Mouse (Mus musculus): Measurements from ENCODE around the gene Cd68. TPM values are rescaled to one million over a fixed set of nuclear protein-coding genes. Genes with fewer than 3 reads are reported as not detected.
"Not testable (repeated sequence)": the region's sequence is repeated elsewhere in the genome, so short reads cannot be mapped to it uniquely, and the experiment has no call there.

Cd68 gene
- polyA plus RNA-seq, 1 experiment, result 51.6 TPM

DNA sequence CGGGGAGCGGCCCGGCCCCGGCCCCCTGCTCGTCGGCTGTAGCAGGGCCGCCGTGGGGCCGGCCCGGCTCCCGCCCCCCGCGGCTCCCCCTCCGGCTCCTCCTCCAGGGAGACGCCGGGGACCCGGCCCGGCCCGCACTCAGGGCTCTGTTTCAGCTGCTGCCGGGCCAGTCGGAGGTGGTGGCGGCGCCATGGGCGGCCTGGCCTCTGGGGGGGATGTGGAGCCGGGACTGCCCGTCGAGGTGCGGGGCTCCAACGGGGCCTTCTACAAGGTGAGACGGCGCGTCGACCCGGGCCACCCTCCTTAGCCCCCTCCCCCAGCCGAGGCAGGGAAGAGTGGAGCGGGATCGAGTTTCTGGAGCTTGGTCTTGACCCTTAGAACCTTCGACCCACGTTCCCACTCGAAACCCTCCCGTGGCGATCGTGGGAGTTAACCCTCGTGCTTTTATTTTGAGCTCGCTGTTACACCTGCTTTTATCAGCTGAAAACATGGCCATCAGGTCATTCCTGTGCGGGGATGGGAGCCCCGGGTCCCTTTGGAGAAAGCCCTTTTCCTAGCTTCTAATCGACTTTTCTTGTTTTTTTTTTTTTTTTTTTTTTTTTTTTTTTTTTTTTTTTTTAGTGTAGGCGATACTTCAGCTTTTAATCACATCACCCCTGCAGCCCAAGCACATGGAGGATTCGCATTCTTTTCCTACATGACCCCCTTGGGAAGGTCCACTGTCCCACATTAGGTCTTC lies 32.7 kb downstream of the Cd68 start:
- TF ChIP-seq POLR2A (IDR thresholded peaks at IDR 0.05; ENCODE audit: borderline replicate concordance, control insufficient read depth, low read depth, low read length) (no peak), CTCF (IDR thresholded peaks at IDR 0.05; ENCODE audit: control insufficient read depth, insufficient read depth, low read length) (no peak)
- Histone ChIP-seq H3K27ac (ENCODE audit: control insufficient read depth, insufficient read depth, low read depth, low read length, poor library complexity) (peak overlapping the region; percentile 87), H3K4me3 (replicated peaks; ENCODE audit: control insufficient read depth, low read depth, low read length) (peak overlapping the region; percentile 99), H3K4me1 (ENCODE audit: control insufficient read depth, insufficient read depth, low read length) (peaks cover 1% of the 10 kb centered on the region; the same call in 1 of the 2 replicates)
- WGBS, result under 1% methylated on average over 48 of the region's 50 CpGs

DNA sequence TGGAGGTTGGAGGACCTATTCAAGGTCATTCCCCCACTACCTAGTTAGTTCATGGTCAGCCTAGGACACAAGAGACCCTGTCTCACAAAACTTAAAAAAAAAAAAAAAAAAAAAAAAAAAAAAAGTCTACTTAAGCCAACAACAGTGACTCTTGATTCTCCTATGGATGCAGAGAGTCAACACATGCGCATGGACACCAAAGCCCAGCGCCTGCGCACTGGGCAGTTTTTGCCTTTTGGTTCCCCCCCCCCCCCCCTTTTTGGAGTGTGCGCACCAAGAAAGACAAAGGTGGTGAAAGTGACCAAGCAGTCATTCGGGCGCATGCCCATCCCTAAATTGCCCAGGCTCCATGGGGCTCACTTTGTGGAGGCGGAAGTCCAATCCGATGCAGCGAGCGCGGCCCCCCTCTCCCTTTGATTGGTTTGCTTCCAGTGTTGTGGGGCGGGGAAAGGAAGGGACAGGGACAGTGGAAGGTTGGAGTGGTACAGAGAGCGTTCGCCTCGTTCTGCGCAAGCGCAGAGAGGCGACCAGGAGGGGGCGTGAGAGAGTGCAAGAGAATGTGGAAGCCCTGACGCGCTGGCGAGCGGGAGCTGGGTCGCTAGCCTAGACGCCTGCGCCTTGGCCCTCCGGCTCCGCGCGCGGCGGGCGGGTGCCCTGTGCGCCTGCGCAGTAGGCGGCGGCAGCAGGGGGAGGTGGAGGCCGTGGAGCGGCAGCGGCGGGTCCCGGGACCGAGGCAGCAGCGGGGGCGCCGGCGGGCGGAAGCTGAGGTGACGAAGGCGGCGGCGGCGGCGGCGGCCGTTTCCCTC lies 33.5 kb downstream of the Cd68 start, which contains the start of gene Fxr2:
Fxr2 (plus strand) TSS at position 707 of the 806 bp plus-strand sequence.
- Histone ChIP-seq H3K27ac (ENCODE audit: control insufficient read depth, insufficient read depth, low read depth, low read length, poor library complexity) (peak within 1 kb of the TSS; percentile 87), H3K4me1 (ENCODE audit: control insufficient read depth, insufficient read depth, low read length) (peaks cover 1% of the 10 kb centered on the region; the same call in 1 of the 2 replicates), H3K4me3 (replicated peaks; ENCODE audit: control insufficient read depth, low read depth, low read length) (peak within 1 kb of the TSS; percentile 99)
- under 1% methylated on average over 55 of the region's 56 CpGs for WGBS
- TF ChIP-seq POLR2A (IDR thresholded peaks at IDR 0.05; ENCODE audit: borderline replicate concordance, control insufficient read depth, low read depth, low read length) (peak; percentile 60; the same call in 1 of the 2 replicates), CTCF (IDR thresholded peaks at IDR 0.05; ENCODE audit: control insufficient read depth, insufficient read depth, low read length) (peak; percentile 90)

DNA sequence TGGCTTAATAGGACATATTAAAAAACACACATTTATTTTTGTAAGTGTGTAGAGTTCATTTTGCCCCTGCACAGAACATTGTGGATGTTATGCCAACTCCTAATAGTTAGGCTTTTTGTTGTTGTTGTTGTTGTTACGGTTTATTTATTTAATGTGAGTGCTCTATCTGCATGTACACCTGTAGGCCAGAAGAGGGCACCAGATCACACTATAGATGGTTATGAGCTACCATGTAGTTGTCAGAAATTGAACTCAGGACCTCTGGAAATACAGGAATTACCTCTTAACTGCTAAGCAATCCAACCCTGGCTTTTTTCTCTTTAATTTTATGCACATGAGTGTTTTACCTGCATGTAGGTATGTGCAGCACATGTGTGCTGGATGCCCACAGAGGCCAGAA lies 36.2 kb downstream of the Cd68 start:
- Histone ChIP-seq H3K4me3 (replicated peaks; ENCODE audit: control insufficient read depth, low read depth, low read length) (no peak overlapping the region), H3K27ac (ENCODE audit: control insufficient read depth, insufficient read depth, low read depth, low read length, poor library complexity) (no peak overlapping the region), H3K4me1 (ENCODE audit: control insufficient read depth, insufficient read depth, low read length) (peaks cover 1% of the 10 kb centered on the region; the same call in 1 of the 2 replicates)
- TF ChIP-seq CTCF (IDR thresholded peaks at IDR 0.05; ENCODE audit: control insufficient read depth, insufficient read depth, low read length), result peak; percentile 19
- TF ChIP-seq POLR2A (IDR thresholded peaks at IDR 0.05; ENCODE audit: borderline replicate concordance, control insufficient read depth, low read depth, low read length), result no peak
- WGBS, result 51% methylated on average over 1 of the region's 1 CpGs

DNA sequence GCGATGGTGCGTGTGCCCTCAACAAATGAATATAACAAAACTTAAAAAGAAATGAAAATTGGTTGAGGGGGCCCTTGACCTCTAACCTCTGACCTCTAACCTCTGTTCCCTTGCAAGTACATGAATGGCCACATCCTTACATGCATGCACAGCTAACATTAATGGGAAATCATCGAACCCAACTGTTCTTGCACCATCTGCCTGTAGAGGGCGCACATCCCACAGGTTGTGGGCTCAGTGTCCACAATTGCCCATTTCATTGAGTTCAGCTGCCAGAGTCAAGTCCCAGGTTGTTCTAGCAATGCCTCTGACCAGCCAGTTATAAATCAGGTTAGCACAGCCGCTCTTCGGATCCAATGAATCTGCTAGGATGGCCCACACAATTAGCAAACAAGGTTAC lies 37.7 kb downstream of the Cd68 start:
- 38% methylated on average over 6 of the region's 6 CpGs for WGBS
- Histone ChIP-seq H3K4me3 (replicated peaks; ENCODE audit: control insufficient read depth, low read depth, low read length) (no peak overlapping the region), H3K4me1 (ENCODE audit: control insufficient read depth, insufficient read depth, low read length) (no peaks in the 10 kb centered on the region), H3K27ac (ENCODE audit: control insufficient read depth, insufficient read depth, low read depth, low read length, poor library complexity) (no peak overlapping the region)
- no peak for TF ChIP-seq POLR2A (IDR thresholded peaks at IDR 0.05; ENCODE audit: borderline replicate concordance, control insufficient read depth, low read depth, low read length)
- TF ChIP-seq CTCF (IDR thresholded peaks at IDR 0.05; ENCODE audit: control insufficient read depth, insufficient read depth, low read length), result peak; percentile 99

DNA sequence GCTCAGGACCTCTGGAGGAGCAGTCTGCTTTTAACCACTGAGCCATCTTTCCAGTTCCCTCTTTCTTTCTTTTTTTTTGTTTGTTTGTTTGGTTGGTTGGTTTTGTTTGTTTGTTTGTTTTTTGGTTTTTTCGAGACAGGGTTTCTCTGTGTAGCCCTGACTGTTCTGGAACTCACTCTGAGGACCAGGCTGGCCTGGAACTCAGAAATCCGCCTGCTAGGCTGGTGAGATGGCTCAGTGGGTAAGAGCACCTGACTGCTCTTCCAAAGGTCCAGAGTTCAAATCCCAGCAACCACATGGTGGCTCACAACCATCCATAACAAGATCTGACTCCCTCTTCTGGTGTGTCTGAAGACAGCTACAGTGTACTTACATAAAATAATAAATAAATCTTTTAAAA lies 41.6 kb downstream of the Cd68 start:
- H3K4me3 ChIP-seq (replicated peaks; ENCODE audit: control insufficient read depth, low read depth, low read length); H3K4me1 ChIP-seq (ENCODE audit: control insufficient read depth, insufficient read depth, low read length); H3K27ac ChIP-seq (ENCODE audit: control insufficient read depth, insufficient read depth, low read depth, low read length, poor library complexity): not testable (repeated sequence)
- 71% methylated on average over 2 of the region's 2 CpGs for WGBS

DNA sequence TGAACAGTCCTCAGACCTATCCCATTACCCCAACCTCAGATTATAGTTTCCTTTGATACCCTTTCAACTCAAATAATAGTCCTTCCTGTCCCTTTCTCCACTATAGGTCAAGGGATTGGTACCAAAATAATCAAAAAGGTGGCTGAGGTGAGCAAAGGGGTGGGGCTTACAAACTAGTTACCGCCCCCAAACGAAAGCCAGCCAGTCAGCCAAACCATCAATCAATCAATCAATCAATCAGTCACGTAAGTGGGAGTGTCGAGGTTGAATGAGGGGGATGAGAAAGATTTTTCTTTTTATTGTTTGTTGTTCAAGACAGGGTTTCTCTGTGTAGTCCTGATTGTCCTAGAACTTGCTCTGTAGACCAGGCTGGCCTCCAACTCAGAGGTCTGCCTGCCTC lies 42.9 kb downstream of the Cd68 start:
- no peaks in the 10 kb centered on the region for H3K4me1 ChIP-seq (ENCODE audit: control insufficient read depth, insufficient read depth, low read length)
- H3K4me3 ChIP-seq (replicated peaks; ENCODE audit: control insufficient read depth, low read depth, low read length), result no peak overlapping the region
- no peak for TF ChIP-seq CTCF (IDR thresholded peaks at IDR 0.05; ENCODE audit: control insufficient read depth, insufficient read depth, low read length)
- TF ChIP-seq POLR2A (IDR thresholded peaks at IDR 0.05; ENCODE audit: borderline replicate concordance, control insufficient read depth, low read depth, low read length), result no peak
- WGBS, result 77% methylated on average over 4 of the region's 4 CpGs
- H3K27ac ChIP-seq (ENCODE audit: control insufficient read depth, insufficient read depth, low read depth, low read length, poor library complexity), result no peak overlapping the region

DNA sequence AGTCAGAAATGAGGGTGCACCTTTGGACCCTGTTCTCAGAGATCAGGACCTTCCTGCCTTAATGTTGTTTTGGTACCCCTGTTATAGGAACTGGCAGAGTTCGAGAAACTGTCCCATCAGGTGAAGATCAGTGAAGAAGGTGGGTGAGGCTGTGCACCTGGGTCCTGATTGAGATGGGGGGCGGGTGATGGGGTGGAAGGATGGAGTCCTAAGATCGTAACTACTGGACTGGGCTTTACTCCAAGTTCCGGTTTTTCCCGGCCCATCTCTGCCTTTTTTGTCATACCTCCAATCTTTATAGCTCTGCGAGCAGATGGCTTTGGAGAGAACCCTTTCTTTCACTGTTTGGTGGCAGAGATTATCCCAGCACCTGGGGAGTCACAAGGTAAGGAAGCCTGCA lies 43.5 kb downstream of the Cd68 start:
- TF ChIP-seq POLR2A (IDR thresholded peaks at IDR 0.05; ENCODE audit: borderline replicate concordance, control insufficient read depth, low read depth, low read length) (no peak), CTCF (IDR thresholded peaks at IDR 0.05; ENCODE audit: control insufficient read depth, insufficient read depth, low read length) (no peak)
- H3K4me3 ChIP-seq (replicated peaks; ENCODE audit: control insufficient read depth, low read depth, low read length), result no peak overlapping the region
- no peaks in the 10 kb centered on the region for H3K4me1 ChIP-seq (ENCODE audit: control insufficient read depth, insufficient read depth, low read length)
- 57% methylated on average over 6 of the region's 6 CpGs for WGBS
- H3K27ac ChIP-seq (ENCODE audit: control insufficient read depth, insufficient read depth, low read depth, low read length, poor library complexity), result no peak overlapping the region

DNA sequence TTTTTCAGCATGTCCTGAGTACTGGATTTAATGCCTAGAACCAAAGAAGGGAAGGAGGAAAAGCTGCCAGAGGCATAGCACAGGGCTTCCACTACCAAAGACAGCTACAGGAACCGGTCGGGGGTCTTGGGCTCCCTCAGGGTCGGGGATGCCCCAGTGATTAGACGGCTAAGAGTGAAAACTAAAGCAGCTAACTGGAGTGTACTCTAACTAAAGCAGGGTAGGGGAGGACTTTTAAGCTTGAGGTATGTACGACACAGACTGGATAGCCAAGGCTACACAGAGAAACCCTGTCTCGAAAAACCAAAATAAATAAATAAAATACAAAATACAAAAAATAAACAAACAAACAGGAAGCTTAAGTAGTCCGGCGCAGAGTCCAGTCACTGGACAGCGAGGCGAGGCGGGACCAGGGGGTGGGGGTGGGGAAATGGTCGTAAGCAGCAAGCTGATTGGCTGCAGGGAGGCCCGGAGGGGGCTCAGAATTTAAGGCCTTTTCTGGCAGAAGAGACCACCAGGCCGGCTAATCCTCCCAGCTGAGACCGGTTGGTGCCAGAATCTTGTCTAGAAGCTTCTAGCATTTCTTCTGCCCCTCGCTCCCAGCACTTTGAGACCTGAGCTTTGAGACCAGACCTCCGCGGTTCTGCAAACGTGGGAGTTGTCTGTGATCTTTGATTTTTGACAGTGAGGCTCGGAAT lies 44.2 kb downstream of the Cd68 start, which contains the start of gene Sat2:
Sat2 (plus strand) TSS at position 454 of the 698 bp plus-strand sequence.
- 12% methylated on average over 20 of the region's 20 CpGs for WGBS
- no peak for TF ChIP-seq POLR2A (IDR thresholded peaks at IDR 0.05; ENCODE audit: borderline replicate concordance, control insufficient read depth, low read depth, low read length)
- TF ChIP-seq CTCF (IDR thresholded peaks at IDR 0.05; ENCODE audit: control insufficient read depth, insufficient read depth, low read length), result no peak
- Histone ChIP-seq H3K4me1 (ENCODE audit: control insufficient read depth, insufficient read depth, low read length) (no peaks in the 10 kb centered on the region), H3K27ac (ENCODE audit: control insufficient read depth, insufficient read depth, low read depth, low read length, poor library complexity) (no peak within 1 kb of the TSS), H3K4me3 (replicated peaks; ENCODE audit: control insufficient read depth, low read depth, low read length) (peak within 1 kb of the TSS; percentile 24)

Measured in bone marrow, adult 2 months (tissue).